Mouse (Mus musculus) gastrocnemius, adult 2 months (tissue): Measurements from ENCODE around the gene Orai2. TPM values are rescaled to one million over a fixed set of nuclear protein-coding genes. Genes with fewer than 3 reads are reported as not detected.
A peak's percentile ranks its signal among the peaks of the same experiment; 100 is the strongest.
"Not testable (repeated sequence)": the region's sequence is repeated elsewhere in the genome, so short reads cannot be mapped to it uniquely, and the experiment has no call there.

Experiments
- DNase-seq: peaks from one replicate; pipeline ENCODE4 v3.0.0; 2022
- H3K27ac ChIP-seq: fragments of 200-600 bp; 2 replicates; pipeline ENCODE4 v1.8.1; 2022; ENCODE audit warnings: mild to moderate bottlenecking
- H3K4me3 ChIP-seq: fragments of 200-600 bp; 2 replicates; pipeline ENCODE4 v1.8.1; 2022; ENCODE audit warnings: mild to moderate bottlenecking, moderate library complexity
- CTCF ChIP-seq: fragments of 200-600 bp; IDR thresholded peaks from 2 replicates; pipeline ENCODE4 v1.8.1; 2022; ENCODE audit warnings: antibody characterized with exemption, mild to moderate bottlenecking, moderate library complexity
- intact Hi-C: fragments of 180-260 bp; cut with DNase I; formaldehyde crosslinking; loops from one replicate; pipeline ENCODE4 v1.15.1; 2025
- total RNA-seq, 2 experiments: library from RNA; stranded (reverse); gene quantifications; 2 replicates each; pipeline ENCODE4 v1.2.3; 2021

The Orai2 gene
- total RNA-seq, 2 experiments from 2014 or later, result 0.43 to 0.75 TPM

DNA sequence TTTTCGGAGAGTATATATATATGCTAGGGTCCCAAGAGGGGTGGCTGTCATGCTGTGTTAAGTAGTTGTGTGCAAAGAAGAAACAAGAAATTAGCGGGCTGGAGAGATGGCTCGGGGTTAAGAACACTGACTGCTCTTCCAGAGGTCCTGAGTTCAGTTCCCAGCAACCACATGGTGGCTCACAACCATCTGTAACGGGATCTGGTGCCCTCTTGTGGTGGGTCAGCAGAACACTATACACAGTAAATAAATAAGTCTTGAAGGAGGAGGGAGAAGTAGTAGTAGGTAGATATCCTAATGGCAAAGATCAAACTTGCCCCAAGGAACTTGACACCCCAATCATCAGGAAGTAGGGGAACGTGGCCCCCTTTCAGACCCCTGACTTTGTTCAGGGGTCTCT, 27.8 kb downstream of the Orai2 start:
- DNase-seq, result no peak
- TF ChIP-seq CTCF, result no peak
- Histone ChIP-seq H3K27ac (no peak overlapping the region), H3K4me3 (no peak overlapping the region)
- intact Hi-C loops, result no loop called here

GRCm38 (mm10) chr5:136140057-136140482, 30.4 kb downstream of the Orai2 start:
- TF ChIP-seq CTCF, result no peak
- no peak for DNase-seq
- intact Hi-C loops, result no loop called here
- Histone ChIP-seq H3K4me3 (no peak overlapping the region), H3K27ac (no peak overlapping the region)

- no peak for TF ChIP-seq CTCF
- Histone ChIP-seq H3K4me3 (no peak overlapping the region), H3K27ac (no peak overlapping the region)
- no peak for DNase-seq
- intact Hi-C loops, result loop anchor here (10.0 kb wide), 1 partner anchor 115 kb away; no protein-coding TSS in a partner anchor
Observed at GRCm38 (mm10) chr5:136139393-136139792, 31.1 kb downstream of the Orai2 start.

- peak; percentile 59 for DNase-seq
- peak; percentile 72 for TF ChIP-seq CTCF
- intact Hi-C loops, result loop anchor here (10.0 kb wide), 1 partner anchor 117 kb away; no protein-coding TSS in a partner anchor
- Histone ChIP-seq H3K27ac (no peak overlapping the region), H3K4me3 (no peak overlapping the region)
Observed at GRCm38 (mm10) chr5:136137658-136138274, 32.7 kb downstream of the Orai2 start.

GRCm38 (mm10) chr5:136136292-136136990, 34.1 kb downstream of the Orai2 start:
- TF ChIP-seq CTCF, result no peak
- no peak for DNase-seq
- H3K27ac ChIP-seq, result peak overlapping the region; percentile 91
- intact Hi-C loops, result loop anchor here (1.0 to 10.0 kb wide), 2 partner anchors 50 to 118 kb away; no protein-coding TSS in a partner anchor
- H3K4me3 ChIP-seq, result peak overlapping the region; percentile 87

DNA sequence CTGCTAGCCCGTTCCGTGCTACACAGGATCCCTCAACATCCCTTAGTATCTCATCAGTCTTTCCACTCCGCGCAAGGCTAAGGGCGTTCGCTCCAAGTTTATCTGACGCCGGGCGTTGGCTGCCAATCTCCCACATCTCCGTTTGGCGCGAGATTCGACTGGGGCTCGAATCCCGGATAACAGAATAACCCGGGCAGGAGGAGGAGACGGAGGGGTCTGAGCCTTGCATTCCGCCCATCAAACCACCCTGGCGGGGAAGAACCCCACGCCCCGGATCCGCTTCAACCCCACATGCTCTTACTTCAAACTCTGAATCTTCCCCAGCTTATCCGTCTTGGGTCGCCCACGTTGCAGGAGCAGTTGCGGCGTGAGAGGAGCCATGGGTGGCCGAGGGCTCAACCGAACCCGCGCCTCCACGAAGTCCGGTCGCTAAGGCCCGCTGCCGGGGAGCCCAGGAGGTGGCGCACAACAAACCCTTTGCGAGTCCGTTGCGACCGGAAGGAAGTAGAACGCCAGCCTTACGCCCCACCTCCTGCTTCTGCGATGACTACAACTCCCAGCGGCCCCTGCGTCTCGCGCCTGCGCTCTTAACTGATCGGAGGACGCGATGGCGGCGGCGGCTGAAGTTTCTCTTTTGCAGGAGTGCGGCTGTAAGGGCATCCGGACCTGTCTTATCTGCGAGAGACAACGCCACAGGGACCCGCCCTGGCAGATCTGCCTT, 34.8 kb downstream of the Orai2 start, which contains the start of the genes Lrwd1 and Alkbh4:
TSS of gene Lrwd1 (minus strand) at position 504 of the 721 bp plus-strand sequence.
TSS of gene Alkbh4 (plus strand) at position 576 of the 721 bp plus-strand sequence.
- Histone ChIP-seq H3K27ac (peak within 1 kb of the TSS; percentile 91), H3K4me3 (peak within 1 kb of the TSS; percentile 87)
- intact Hi-C loops, result loop anchor here (1.0 to 10.0 kb wide), 3 partner anchors 17 to 119 kb away; no protein-coding TSS in a partner anchor
- TF ChIP-seq CTCF, result peak; percentile 82
- DNase-seq, result peak; percentile 98

DNA sequence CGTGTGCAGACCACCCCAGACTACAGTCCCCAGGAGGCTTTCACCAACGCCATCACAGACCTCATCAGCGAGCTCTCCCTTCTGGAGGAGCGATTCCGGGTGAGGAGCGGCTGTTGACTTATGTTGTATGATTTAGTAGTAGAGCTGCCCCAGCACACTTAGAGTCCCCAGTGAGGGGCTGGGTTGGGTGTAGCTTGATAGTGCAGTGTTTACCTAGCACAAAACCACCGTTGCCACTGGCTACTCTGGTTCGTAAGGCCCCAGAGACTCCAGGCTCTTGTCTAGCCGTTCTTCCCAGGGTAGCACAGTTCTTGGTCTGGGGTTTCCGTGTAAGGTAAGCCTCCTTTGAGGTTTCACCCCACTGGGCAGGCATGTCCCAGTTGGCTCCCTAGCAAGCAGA, 48.3 kb downstream of the Orai2 start:
- intact Hi-C loops, result no loop called here
- no peak for TF ChIP-seq CTCF
- DNase-seq, result no peak
- Histone ChIP-seq H3K4me3 (no peak overlapping the region), H3K27ac (no peak overlapping the region)

DNA sequence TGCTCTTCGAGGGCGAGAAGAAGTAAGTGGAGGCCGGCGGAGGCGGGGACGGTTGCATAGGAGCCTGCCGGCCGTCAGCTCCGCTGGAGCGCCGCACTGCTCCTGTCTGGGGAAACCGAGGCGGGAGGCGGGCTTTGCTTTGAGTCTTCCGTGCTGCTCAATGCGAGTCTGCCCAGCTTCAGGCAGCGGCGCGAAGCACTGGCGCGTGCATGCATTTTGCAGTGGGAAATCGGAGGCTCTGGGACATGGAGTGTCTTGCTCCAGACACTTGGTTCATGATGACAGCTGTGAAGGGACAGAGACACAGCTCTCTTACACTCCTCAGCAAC, 53.8 kb downstream of the Orai2 start:
- TF ChIP-seq CTCF, result no peak
- peak overlapping the region; percentile 92 for H3K27ac ChIP-seq
- intact Hi-C loops, result no loop called here
- peak overlapping the region; percentile 100 for H3K4me3 ChIP-seq
- no peak for DNase-seq

DNA sequence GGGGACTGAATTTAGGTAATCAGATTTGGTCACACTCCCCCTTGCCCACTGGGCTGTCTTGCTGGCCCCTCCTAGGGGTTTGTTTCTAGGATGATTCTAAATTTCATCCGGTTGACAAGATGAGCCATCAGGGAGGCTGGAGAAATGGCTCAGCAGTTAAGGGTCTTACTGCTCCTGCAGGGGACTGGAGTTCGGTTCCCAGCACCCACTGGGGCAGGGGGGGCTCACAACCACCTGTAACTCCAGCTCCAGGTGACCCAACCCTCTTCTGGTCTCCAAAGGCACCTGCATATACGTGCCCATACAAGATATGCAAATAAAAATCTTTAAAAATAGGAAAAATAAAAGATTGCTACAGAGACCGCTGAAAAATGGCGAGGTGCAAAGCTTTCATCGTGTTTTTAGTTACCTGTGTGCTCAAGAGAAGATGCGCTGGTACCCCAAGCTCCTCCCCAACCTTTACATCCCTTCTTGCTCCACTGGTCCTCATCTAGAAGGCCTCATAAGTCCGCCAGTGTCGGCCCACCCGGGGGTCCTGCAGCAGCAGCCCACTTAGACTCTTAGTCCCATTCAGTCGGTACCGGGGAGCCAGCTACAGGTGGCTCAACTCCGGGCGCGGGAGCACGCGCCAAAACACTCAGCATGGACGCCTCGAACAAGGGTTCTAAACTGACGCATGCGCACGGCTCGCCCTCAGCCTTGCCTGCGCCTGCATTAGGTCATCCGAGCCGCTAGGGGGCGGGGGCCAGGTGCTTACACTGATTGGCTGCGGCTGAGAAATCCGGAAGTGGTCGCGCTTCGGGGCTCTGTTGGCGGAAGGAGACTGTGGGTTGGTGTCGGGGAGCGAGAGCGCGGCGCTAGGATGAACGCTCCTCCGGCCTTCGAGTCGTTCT, 54.4 kb downstream of the Orai2 start, which contains the start of gene Polr2j:
TSS of gene Polr2j (plus strand) at position 741 of the 893 bp plus-strand sequence.
- DNase-seq, result peak; percentile 97
- peak within 1 kb of the TSS; percentile 100 for H3K4me3 ChIP-seq
- TF ChIP-seq CTCF, result peak; percentile 99; the same call in 1 of the 2 replicates
- peak within 1 kb of the TSS; percentile 92 for H3K27ac ChIP-seq
- intact Hi-C loops, result no loop called here

DNA sequence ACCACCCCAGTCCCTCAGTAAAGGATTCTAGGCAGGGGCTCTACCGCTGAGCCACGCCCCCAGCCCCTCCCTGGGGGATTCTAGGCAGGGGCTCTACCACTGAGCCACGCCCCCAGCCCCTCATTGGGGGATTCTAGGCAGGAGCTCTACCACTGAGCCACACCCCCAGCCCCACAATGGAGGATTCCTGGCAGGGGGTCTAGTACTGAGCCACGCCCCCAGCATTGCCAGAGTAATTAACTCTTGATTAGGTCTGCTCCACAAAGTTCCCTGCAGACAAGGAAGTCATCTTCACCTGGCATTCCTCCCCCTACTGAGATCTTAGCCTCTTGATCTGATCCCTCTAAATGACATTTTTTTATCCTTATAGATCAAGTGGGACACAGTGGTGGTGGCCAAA, 57.0 kb downstream of the Orai2 start:
- DNase-seq, intact Hi-C loops, H3K27ac ChIP-seq, H3K4me3 ChIP-seq: not testable (repeated sequence)

GRCm38 (mm10) chr5:136109042-136109441, 61.5 kb downstream of the Orai2 start:
- Histone ChIP-seq H3K27ac (no peak overlapping the region), H3K4me3 (no peak overlapping the region)
- DNase-seq, result no peak
- intact Hi-C loops, result no loop called here
- no peak for TF ChIP-seq CTCF

- DNase-seq, result no peak
- Histone ChIP-seq H3K4me3 (no peak overlapping the region), H3K27ac (no peak overlapping the region)
- intact Hi-C loops, result no loop called here
- no peak for TF ChIP-seq CTCF
Observed at GRCm38 (mm10) chr5:136108486-136108885, 62.0 kb downstream of the Orai2 start.
